Mouse (Mus musculus): ENCODE results near the gene Mtg1. TPM values are rescaled to one million over a fixed set of nuclear protein-coding genes. Genes with fewer than 3 reads are reported as not detected.

Gene Mtg1
- total RNA-seq, 2 experiments from 2014 or later: 21.0 to 21.5 TPM

DNA sequence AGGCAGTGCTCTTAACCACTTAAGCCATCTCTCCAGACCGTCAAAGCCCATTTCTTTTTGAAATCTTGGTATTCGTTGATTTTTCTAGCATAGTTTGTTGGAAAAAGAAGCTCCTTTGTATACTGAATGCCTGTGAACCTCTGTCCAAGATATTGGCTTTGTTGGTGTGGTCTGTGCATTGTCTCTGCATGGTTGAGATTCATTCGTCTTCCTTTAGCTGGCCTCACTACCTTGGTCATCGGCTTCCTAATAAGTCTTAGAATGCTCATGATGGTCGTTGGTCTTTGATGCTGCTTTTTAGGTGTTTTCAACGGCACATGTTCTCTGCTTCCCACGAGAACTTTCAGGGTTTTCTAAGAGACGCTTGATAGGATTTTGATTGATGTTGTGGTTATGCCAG, 58.6 kb downstream of the Mtg1 start:
- TF ChIP-seq CTCF (IDR thresholded peaks at IDR 0.05): no peak
- Histone ChIP-seq H3K27ac (no peak overlapping the region), H3K4me3 (no peak overlapping the region)
- no peak for DNase-seq (ENCODE audit: extremely low spot score in 1 of 2, low spot score in 2 of 2)
- intact Hi-C loops (cut with DNase I): no loop called here

Other genes starting within 250 kb of the Mtg1 start
- gene Kndc1, start 242.9 kb upstream of the Mtg1 start, total RNA-seq (2021): 10 to 100 TPM; 77.7 to 80.4 TPM
- gene Utf1, start 193.8 kb upstream of the Mtg1 start, total RNA-seq (2021): not detected
- gene 6430531B16Rik, start 158.8 kb upstream of the Mtg1 start, total RNA-seq (2021): 1 to 10 TPM; 1.0 to 2.2 TPM
- gene Adam8, start 145.0 kb upstream of the Mtg1 start, total RNA-seq (2021): 1 to 10 TPM; 3.1 to 3.9 TPM
- 10 to 100 TPM; 25.8 to 26.0 TPM for gene Zfp511, start 101.2 kb upstream of the Mtg1 start, total RNA-seq (2021)
- 10 to 100 TPM; 34.4 to 35.0 TPM for gene Tubgcp2, start 100.9 kb upstream of the Mtg1 start, total RNA-seq (2021)
- gene Msx3, start 88.5 kb upstream of the Mtg1 start, total RNA-seq (2021): not detected
- 100 to 1,000 TPM; 181 to 198 TPM for gene Caly, start 55.0 kb upstream of the Mtg1 start, total RNA-seq (2021)
- gene Prap1, start 44.2 kb upstream of the Mtg1 start, total RNA-seq (2021): not detected
- gene Fuom, start 35.1 kb upstream of the Mtg1 start, total RNA-seq (2021): 10 to 100 TPM; 51.9 to 52.7 TPM
- 1 to 10 TPM; 4.1 to 5.5 TPM for gene Paox, start 21.8 kb upstream of the Mtg1 start, total RNA-seq (2021)
- 10 to 100 TPM; 51.6 to 52.6 TPM for gene Echs1, start 21.1 kb upstream of the Mtg1 start, total RNA-seq (2021)
- gene Sprn, start 17.3 kb downstream of the Mtg1 start, total RNA-seq (2021): 100 to 1,000 TPM; 135 to 144 TPM
- not detected for gene Olfr522, start 27.2 kb downstream of the Mtg1 start, total RNA-seq (2021)
- gene Olfr523, start 35.7 kb downstream of the Mtg1 start, total RNA-seq (2021): under 1 TPM; 0.12 to 0.14 TPM
- not detected for gene Olfr524, start 68.4 kb downstream of the Mtg1 start, total RNA-seq (2021)
- gene Cd163l1, start 80.7 kb downstream of the Mtg1 start, total RNA-seq (2021): under 1 TPM in 1 of 2 experiments, not detected in 1; 0.14 TPM
- under 1 TPM in 1 of 2 experiments, not detected in 1; 0.11 TPM for gene 5830411N06Rik, start 109.7 kb downstream of the Mtg1 start, total RNA-seq (2021)
- not detected for gene Olfr525, start 183.3 kb downstream of the Mtg1 start, total RNA-seq (2021)
- not detected for gene Olfr527, start 196.5 kb downstream of the Mtg1 start, total RNA-seq (2021)
- not detected for gene Olfr60, start 224.1 kb downstream of the Mtg1 start, total RNA-seq (2021)
- gene Olfr530, start 238.8 kb downstream of the Mtg1 start, total RNA-seq (2021): not detected

Data from left cerebral cortex, adult 2 months (tissue).